In the genomic region with DNA sequence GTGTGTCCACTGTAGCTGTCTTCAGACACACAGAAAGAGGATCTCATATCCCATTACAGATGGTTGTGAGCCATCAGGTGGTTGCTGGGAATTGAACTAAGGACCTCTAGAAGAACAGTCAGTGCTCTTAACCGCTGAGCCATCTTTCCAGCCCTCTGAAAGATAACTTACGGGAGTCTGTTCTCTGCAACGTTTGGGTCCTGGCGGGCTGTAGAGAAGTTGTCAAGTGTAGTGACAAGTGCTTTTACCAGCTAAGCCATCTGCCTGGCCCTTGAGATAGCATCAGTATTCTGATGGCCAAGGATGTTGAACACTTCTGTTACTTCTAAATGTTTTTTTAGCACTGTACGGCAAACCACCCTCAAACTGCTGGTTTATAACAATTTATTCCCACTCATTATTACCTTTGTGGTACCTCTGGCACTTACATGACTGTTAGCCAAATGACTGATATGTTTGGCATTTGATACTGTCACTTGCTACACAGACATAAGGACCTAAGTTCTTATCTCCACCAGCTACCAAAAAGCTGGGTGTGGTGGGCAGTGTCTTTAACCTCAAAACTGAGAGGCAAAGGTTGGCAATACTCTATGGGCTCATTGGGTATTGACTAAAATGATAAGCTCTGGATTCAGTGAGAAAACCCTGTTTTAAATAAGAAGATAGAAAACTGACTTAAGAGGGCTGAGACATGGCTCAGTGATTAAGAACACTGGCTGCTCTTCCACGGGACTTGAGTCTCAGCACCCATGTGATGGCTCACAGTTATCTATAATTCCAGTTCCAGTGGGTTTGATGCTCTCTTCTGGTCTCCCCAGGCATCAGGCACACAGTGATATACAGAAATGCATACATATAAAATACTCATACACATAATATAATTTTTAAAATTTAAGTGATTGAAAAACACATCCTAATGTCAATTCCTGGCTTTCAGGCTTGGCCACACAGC, we compare ENCODE assay signal across 20 mouse cellular contexts. TPM values are rescaled to one million over a fixed set of nuclear protein-coding genes. Genes with fewer than 3 reads are reported as not detected.
DNase-seq lines count a peak whose midpoint lies in the region; ATAC-seq lines count a peak whose summit lies in the region.
"Had no signal": no experiment of that assay in that cellular context is flagged by ENCODE, and none has a peak within 500 bp of the region (broad histone marks: within the 10 kb centered on the region; RNA-seq: fewer than 3 reads in every experiment).

No protein-coding gene starts in this region.

- H3K9ac ChIP-seq in heart, embryonic 13.5 days, result no peak overlapping the region
- H3K9ac ChIP-seq in liver, embryonic 15.5 days, result peak overlapping the region; percentile 1; the same call in 1 of the 2 replicates
- no peak overlapping the region for H3K9ac ChIP-seq in hindbrain, embryonic 13.5 days
- H3K9ac ChIP-seq: forebrain, embryonic 13.5 days; midbrain, embryonic 13.5 days had no signal

- H3K4me1 ChIP-seq in heart, embryonic 13.5 days, result peaks cover 48% of the 10 kb centered on the region
- peaks cover 82% of the 10 kb centered on the region for H3K4me1 ChIP-seq in liver, embryonic 15.5 days (replicated peaks)
- H3K4me1 ChIP-seq in hindbrain, embryonic 13.5 days (replicated peaks), result no peaks in the 10 kb centered on the region
- H3K4me1 ChIP-seq: forebrain, embryonic 13.5 days; hindbrain, embryonic 10.5 days; limb, embryonic 10.5 days; midbrain, embryonic 13.5 days had no signal

- intact Hi-C loops in heart, postnatal 36 days (cut with DNase I), result no loop called here

- H3K4me3 ChIP-seq in heart, embryonic 13.5 days, result no peak overlapping the region
- H3K4me3 ChIP-seq in liver, embryonic 15.5 days (replicated peaks), result peak overlapping the region; percentile 17
- H3K4me3 ChIP-seq in hindbrain, embryonic 13.5 days, result no peak overlapping the region
- H3K4me3 ChIP-seq: forebrain, embryonic 13.5 days; gastrocnemius, adult 2 months; hindbrain, embryonic 10.5 days; limb, embryonic 10.5 days; midbrain, embryonic 13.5 days had no signal

- DNase-seq in heart, postnatal 36 days, result no peak
- DNase-seq in thymus, adult 18-20 months, result no peak
- DNase-seq in yolk sac, embryonic 10.5 days (ENCODE audit: low spot score), result no peak
- DNase-seq: adrenal gland, postnatal 25 days; cerebellum, adult 11-12 months; cerebellum, postnatal 10 days; gastrocnemius, adult 2 months; kidney, adult 11 months; lung, postnatal 10 days; right cerebral cortex, postnatal 14 days; thymus, postnatal 25 days had no signal

- peaks cover 58% of the 10 kb centered on the region for H3K36me3 ChIP-seq in heart, embryonic 13.5 days
- H3K36me3 ChIP-seq in liver, embryonic 15.5 days (replicated peaks), result peaks cover 44% of the 10 kb centered on the region
- peaks cover 10% of the 10 kb centered on the region; the same call in 1 of the 2 replicates for H3K36me3 ChIP-seq in hindbrain, embryonic 13.5 days

- H3K4me2 ChIP-seq in heart, embryonic 13.5 days, result no peak overlapping the region
- peak overlapping the region; percentile 53 for H3K4me2 ChIP-seq in liver, embryonic 15.5 days
- H3K4me2 ChIP-seq in hindbrain, embryonic 13.5 days, result no peak overlapping the region
- H3K4me2 ChIP-seq: forebrain, embryonic 13.5 days; midbrain, embryonic 13.5 days had no signal

- H3K27ac ChIP-seq in heart, embryonic 13.5 days (replicated peaks), result 0 out of 2 replicates have a peak overlapping the region, but pooled peaks have one; percentile 2
- H3K27ac ChIP-seq in liver, embryonic 15.5 days (replicated peaks), result peak overlapping the region; percentile 90
- H3K27ac ChIP-seq in hindbrain, embryonic 13.5 days, result no peak overlapping the region
- H3K27ac ChIP-seq: forebrain, embryonic 13.5 days; gastrocnemius, adult 2 months; hindbrain, embryonic 10.5 days; kidney, postnatal 0 days; limb, embryonic 10.5 days; midbrain, embryonic 13.5 days had no signal

- no peak for ATAC-seq in heart, embryonic 13.5 days (ENCODE audit: extremely low read depth, insufficient number of reproducible peaks, low FRiP score, low TSS enrichment)
- peak; percentile 84 for ATAC-seq in erythroid progenitor cell, adult 5-6 weeks (replicated peaks; ENCODE audit: low FRiP score, poor library complexity, severe bottlenecking)
- ATAC-seq in liver, embryonic 15.5 days (ENCODE audit: insufficient read depth), result peak; percentile 90
- no peak for ATAC-seq in hindbrain, embryonic 13.5 days (ENCODE audit: low FRiP score)
- ATAC-seq: forebrain, embryonic 13.5 days; midbrain, embryonic 13.5 days had no signal

- H3K27me3 ChIP-seq in heart, embryonic 13.5 days (replicated peaks), result no peaks in the 10 kb centered on the region
- H3K27me3 ChIP-seq in liver, embryonic 15.5 days, result no peaks in the 10 kb centered on the region
- no peaks in the 10 kb centered on the region for H3K27me3 ChIP-seq in hindbrain, embryonic 13.5 days
- H3K27me3 ChIP-seq: forebrain, embryonic 13.5 days; midbrain, embryonic 13.5 days had no signal

- WGBS in heart, embryonic 13.5 days, result 65% methylated on average over 6 of the region's 6 CpGs
- 21% methylated on average over 6 of the region's 6 CpGs for WGBS in liver, embryonic 15.5 days (ENCODE audit: insufficient replicate concordance)
- 95% methylated on average over 6 of the region's 6 CpGs for WGBS in hindbrain, embryonic 13.5 days

- H3K9me3 ChIP-seq in heart, embryonic 13.5 days, result no peaks in the 10 kb centered on the region
- H3K9me3 ChIP-seq in liver, embryonic 15.5 days (replicated peaks), result no peaks in the 10 kb centered on the region
- no peaks in the 10 kb centered on the region for H3K9me3 ChIP-seq in hindbrain, embryonic 13.5 days
- H3K9me3 ChIP-seq: forebrain, embryonic 13.5 days; hindbrain, embryonic 10.5 days; limb, embryonic 10.5 days; midbrain, embryonic 13.5 days had no signal

RNA-seq across cellular contexts. Expression of a gene that starts 9.6 kb away (rescaled TPM):
- 335 and 371 TPM in 2 replicates for polyA plus RNA-seq in heart, embryonic 13.5 days (2015; fragmentation: Nextera tagmentation; extraction: Ambion mirVana)
- total RNA-seq in heart, postnatal 36 days (2021), result 100 to 1,000 TPM; 170 to 173 TPM
- total RNA-seq in erythroid progenitor cell, adult 5-6 weeks (2015; ENCODE audit: low replicate concordance), result 260 and 279 TPM in 2 replicates
- total RNA-seq in erythroid progenitor cell, adult 5-6 weeks (2017; ENCODE audit: low replicate concordance), result 105 and 119 TPM in 2 replicates
- polyA plus RNA-seq in liver, embryonic 15.5 days (2015; fragmentation: Nextera tagmentation; extraction: Ambion mirVana), result 251 and 260 TPM in 2 replicates
- polyA plus RNA-seq in hindbrain, embryonic 13.5 days (2015; fragmentation: Nextera tagmentation; extraction: Ambion mirVana), result 254 and 272 TPM in 2 replicates

RNA-seq across cellular contexts. Expression of a gene that starts 33.1 kb away (rescaled TPM):
- 11.8 and 12.0 TPM in 2 replicates for polyA plus RNA-seq in heart, embryonic 13.5 days (2015; fragmentation: Nextera tagmentation; extraction: Ambion mirVana)
- total RNA-seq in heart, postnatal 36 days (2021), result 10 to 100 TPM; 30.9 to 37.7 TPM
- 0.84 TPM in 1 of 2 replicates, not detected in the other for total RNA-seq in erythroid progenitor cell, adult 5-6 weeks (2015; ENCODE audit: low replicate concordance)
- 0.77 and 1.7 TPM in 2 replicates for total RNA-seq in erythroid progenitor cell, adult 5-6 weeks (2017; ENCODE audit: low replicate concordance)
- polyA plus RNA-seq in liver, embryonic 15.5 days (2015; fragmentation: Nextera tagmentation; extraction: Ambion mirVana), result 2.3 and 2.7 TPM in 2 replicates
- polyA plus RNA-seq in hindbrain, embryonic 13.5 days (2015; fragmentation: Nextera tagmentation; extraction: Ambion mirVana), result 6.0 and 6.4 TPM in 2 replicates

Comparison
In these comparisons a context has a peak if more than half of its experiments do, and no peak if none do; other contexts are left out.
1. ATAC-seq: peak in erythroid progenitor cell, adult 5-6 weeks (single experiment) and liver, embryonic 15.5 days (single experiment); none in heart, embryonic 13.5 days (single experiment) and hindbrain, embryonic 13.5 days (single experiment).